Mouse (Mus musculus): ENCODE results near the gene Os9. TPM values are rescaled to one million over a fixed set of nuclear protein-coding genes. Genes with fewer than 3 reads are reported as not detected.

Os9 gene
- polyA plus RNA-seq, 1 experiment from 2014 or later: 110 TPM

DNA sequence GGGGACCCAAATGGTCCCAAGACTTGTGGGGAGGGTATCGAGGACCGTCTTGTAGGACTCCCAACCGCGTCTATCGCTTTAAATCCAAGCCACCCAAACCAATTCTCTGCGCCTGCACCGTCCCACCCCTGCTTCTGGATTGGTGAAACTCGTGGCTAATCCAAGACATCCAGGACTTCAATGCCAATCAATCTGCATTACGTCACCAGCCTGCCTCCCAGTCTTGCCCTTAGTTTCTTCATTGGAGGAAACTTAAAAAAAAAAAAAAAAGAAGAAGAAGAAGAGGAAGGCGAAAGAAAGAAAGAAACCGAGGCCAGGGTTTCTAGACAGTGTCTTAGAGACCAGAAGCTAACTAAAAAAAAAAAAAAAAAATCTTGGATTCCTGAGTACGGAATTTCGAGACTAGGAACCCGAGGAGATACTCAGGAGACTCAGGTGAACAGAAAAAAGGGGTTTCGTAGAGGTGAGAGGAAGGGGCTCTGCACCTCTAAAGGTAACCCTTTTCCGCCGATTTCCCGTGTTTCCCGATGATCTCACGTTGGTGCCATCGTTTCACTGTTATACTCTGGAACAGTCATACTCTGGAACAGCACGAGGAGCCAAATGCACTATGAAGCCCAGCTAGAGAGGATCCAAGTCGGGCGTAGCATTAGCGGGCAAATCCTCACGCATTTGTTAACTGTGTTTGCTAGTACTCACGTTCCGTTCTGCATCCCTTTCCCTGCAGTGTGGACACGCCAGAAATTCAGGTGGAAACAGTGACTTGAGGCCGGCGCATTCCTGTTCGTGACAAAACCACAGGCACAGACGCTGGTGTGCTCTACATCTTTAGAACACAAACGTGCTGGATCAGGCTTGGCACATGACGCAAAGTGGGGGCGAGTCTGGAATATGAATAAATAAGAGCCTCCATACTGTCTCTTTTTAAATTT, 50.5 kb downstream of the Os9 start, which contains the start of gene Tspan31:
Gene Tspan31, minus strand, starts transcription at position 75 of the 932 bp plus-strand sequence.
- WGBS: 1% methylated on average over 36 of the region's 36 CpGs
- Histone ChIP-seq H3K9me3 (ENCODE audit: low read length) (no peaks in the 10 kb centered on the region), H3K36me3 (ENCODE audit: insufficient read depth, low read length) (peaks cover 29% of the 10 kb centered on the region), H3K27me3 (ENCODE audit: insufficient read depth, low read length) (0 out of 2 replicates have a peak, but pooled peaks cover 7% of the 10 kb centered on the region), H3K4me3 (ENCODE audit: low read length) (peak within 1 kb of the TSS; percentile 75), H3K27ac (ENCODE audit: low read length) (peak within 1 kb of the TSS; percentile 96), H3K4me2 (replicated peaks; ENCODE audit: low read depth, low read length) (peak within 1 kb of the TSS; percentile 82), H3K4me1 (ENCODE audit: insufficient read depth, low read length) (peaks cover 23% of the 10 kb centered on the region), H3K9ac (replicated peaks; ENCODE audit: low read length) (peak within 1 kb of the TSS; percentile 82)
- peak; percentile 93 for ATAC-seq (ENCODE audit: low FRiP score, low TSS enrichment)

DNA sequence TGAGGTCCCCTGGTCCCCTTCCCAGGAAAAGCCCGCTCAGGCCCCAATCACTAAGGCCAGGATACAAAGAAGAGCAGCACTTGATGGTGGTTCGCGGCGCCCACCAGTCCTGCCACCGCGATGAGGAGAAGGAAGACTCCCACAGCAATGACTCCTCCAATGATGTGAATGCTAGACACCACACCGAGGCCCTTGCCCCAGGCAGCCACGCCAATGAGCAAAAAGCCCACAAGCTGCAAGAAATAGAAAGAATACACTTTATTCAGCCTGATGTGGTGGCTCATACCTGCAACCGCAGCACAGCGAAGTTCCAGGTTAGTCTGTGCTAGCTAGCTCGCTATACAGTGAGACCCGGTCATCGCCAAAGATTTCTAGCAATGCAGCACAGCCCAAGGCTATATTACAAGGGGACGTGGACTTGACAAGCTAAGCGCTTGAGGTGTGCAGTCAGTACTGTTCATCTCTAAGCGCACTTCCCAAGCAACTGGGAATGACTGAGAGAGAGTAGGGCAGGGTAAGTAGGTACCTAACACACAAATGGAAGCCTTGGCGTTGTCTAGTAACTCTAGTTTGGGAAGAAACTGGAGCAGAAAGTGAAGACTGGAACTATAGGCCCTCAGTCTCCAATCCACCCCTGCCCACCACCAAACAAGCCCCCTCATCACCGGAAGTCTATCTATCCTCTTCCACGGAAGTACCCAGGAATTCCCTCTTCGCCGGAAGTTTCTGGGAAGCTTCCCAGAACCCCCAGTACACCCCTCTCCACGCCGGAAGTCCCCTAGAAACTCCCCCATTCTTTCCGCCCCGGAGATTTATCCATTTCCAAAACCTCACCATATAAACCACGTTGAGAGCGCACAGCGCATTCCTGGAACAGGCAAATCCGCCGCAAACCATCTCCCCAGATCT, 51.4 kb downstream of the Os9 start:
- Histone ChIP-seq H3K9ac (replicated peaks; ENCODE audit: low read length) (peak overlapping the region; percentile 82), H3K4me1 (ENCODE audit: insufficient read depth, low read length) (peaks cover 30% of the 10 kb centered on the region)
- WGBS: 5% methylated on average over 30 of the region's 30 CpGs

DNA sequence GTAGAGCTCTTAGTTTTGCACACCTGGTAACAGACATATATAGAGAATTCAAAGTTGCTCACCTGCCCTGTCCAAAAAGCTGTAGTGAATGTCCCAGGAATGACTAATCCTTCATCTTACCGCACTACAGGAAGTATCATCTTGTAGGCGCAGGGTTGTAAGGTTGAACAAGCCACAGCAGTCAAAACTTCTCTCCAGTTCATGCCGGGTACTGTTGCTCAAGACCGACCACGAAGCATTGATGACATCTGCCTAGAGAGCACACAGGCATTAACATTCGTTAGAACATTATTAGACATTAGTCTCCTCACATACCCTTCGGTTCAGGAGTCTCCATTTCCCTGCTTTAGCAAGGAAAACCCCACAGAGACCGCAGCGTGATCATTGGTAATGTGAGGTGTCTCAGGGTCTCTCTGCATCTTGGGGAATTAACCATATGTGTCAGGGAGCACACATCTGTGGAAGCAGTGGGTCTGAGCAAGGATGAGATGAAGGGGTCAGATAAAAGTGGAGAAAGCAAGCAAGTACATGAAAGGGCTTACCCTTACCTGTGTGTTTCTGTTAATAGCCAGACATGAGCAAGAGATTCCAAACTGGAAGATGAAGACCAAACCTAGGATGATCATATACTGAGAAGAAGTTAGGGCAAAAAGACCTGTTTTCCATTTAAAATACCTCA, 52.4 kb downstream of the Os9 start:
- H3K27me3 ChIP-seq (ENCODE audit: insufficient read depth, low read length): no peaks in the 10 kb centered on the region
- H3K27ac ChIP-seq (ENCODE audit: low read length): peak overlapping the region; percentile 96; the same call in 1 of the 2 replicates
- peak overlapping the region; percentile 82 for H3K4me2 ChIP-seq (replicated peaks; ENCODE audit: low read depth, low read length)
- WGBS: 72% methylated on average over 9 of the region's 9 CpGs
- H3K9me3 ChIP-seq (ENCODE audit: low read length): no peaks in the 10 kb centered on the region
- H3K4me1 ChIP-seq (ENCODE audit: insufficient read depth, low read length): peaks cover 30% of the 10 kb centered on the region
- ATAC-seq (ENCODE audit: low FRiP score, low TSS enrichment): no peak
- peak overlapping the region; percentile 75 for H3K4me3 ChIP-seq (ENCODE audit: low read length)
- peaks cover 37% of the 10 kb centered on the region for H3K36me3 ChIP-seq (ENCODE audit: insufficient read depth, low read length)
- peak overlapping the region; percentile 82 for H3K9ac ChIP-seq (replicated peaks; ENCODE audit: low read length)

More for the DNA sequence above, 51.4 kb downstream of the Os9 start:
- no peaks in the 10 kb centered on the region for H3K9me3 ChIP-seq (ENCODE audit: low read length)
- peak overlapping the region; percentile 96 for H3K27ac ChIP-seq (ENCODE audit: low read length)
- peaks cover 37% of the 10 kb centered on the region for H3K36me3 ChIP-seq (ENCODE audit: insufficient read depth, low read length)
- peak overlapping the region; percentile 75 for H3K4me3 ChIP-seq (ENCODE audit: low read length)
- peak; percentile 64 for ATAC-seq (ENCODE audit: low FRiP score, low TSS enrichment)
- H3K4me2 ChIP-seq (replicated peaks; ENCODE audit: low read depth, low read length): peak overlapping the region; percentile 82
- H3K27me3 ChIP-seq (ENCODE audit: insufficient read depth, low read length): no peaks in the 10 kb centered on the region

DNA sequence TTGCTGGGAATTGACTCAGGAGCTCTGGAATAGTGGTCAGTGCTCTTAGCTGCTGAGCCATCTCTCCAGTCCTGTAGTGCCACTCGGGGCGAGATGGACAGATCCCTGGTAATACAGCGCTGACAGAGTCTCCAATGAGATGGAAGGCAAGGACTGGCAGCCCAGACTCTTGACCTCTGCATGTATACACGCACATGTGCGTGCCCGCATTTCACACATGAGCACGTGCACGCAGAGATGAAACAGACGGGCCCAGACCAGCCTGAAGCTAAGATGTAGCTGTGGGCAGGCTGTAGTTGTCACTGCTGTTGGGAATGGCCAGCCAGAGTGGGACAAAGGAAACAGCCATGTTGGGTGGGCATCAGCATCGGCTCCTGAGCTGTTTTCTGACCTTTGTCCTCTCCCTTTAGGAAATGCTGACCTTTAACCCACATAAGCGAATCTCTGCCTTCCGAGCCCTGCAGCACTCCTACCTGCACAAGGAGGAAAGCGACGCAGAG, 54.4 kb downstream of the Os9 start:
- no peaks in the 10 kb centered on the region for H3K9me3 ChIP-seq (ENCODE audit: low read length)
- no peak overlapping the region for H3K27ac ChIP-seq (ENCODE audit: low read length)
- H3K4me3 ChIP-seq (ENCODE audit: low read length): no peak overlapping the region
- peaks cover 37% of the 10 kb centered on the region for H3K4me1 ChIP-seq (ENCODE audit: insufficient read depth, low read length)
- H3K27me3 ChIP-seq (ENCODE audit: insufficient read depth, low read length): no peaks in the 10 kb centered on the region; the same call in 1 of the 2 replicates
- H3K9ac ChIP-seq (replicated peaks; ENCODE audit: low read length): no peak overlapping the region
- WGBS: 90% methylated on average over 14 of the region's 14 CpGs
- H3K4me2 ChIP-seq (replicated peaks; ENCODE audit: low read depth, low read length): no peak overlapping the region
- peaks cover 37% of the 10 kb centered on the region for H3K36me3 ChIP-seq (ENCODE audit: insufficient read depth, low read length)
- ATAC-seq (ENCODE audit: low FRiP score, low TSS enrichment): no peak

DNA sequence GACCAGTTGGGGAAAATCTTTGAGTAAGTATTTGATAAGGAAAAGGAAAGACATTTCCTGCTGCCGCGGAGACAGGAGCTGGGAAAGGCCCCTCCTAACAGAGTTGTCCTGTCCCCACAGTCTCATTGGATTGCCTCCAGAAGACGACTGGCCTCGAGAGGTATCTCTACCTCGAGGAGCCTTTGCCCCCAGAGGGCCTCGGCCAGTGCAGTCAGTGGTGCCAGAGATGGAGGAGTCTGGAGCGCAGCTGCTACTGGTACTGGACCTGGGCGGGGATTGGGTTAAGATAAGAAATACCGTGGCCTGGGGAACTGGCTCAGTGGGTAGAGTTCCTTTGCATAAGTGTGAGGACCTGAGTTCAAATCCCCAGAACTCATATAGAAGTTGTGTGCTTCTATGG, 55.0 kb downstream of the Os9 start:
- no peaks in the 10 kb centered on the region for H3K9me3 ChIP-seq (ENCODE audit: low read length)
- H3K4me1 ChIP-seq (ENCODE audit: insufficient read depth, low read length): peaks cover 33% of the 10 kb centered on the region
- 89% methylated on average over 9 of the region's 9 CpGs for WGBS
- no peak for ATAC-seq (ENCODE audit: low FRiP score, low TSS enrichment)
- H3K27me3 ChIP-seq (ENCODE audit: insufficient read depth, low read length): no peaks in the 10 kb centered on the region; the same call in 1 of the 2 replicates
- H3K9ac ChIP-seq (replicated peaks; ENCODE audit: low read length): no peak overlapping the region
- peaks cover 37% of the 10 kb centered on the region for H3K36me3 ChIP-seq (ENCODE audit: insufficient read depth, low read length)
- no peak overlapping the region for H3K27ac ChIP-seq (ENCODE audit: low read length)
- H3K4me3 ChIP-seq (ENCODE audit: low read length): no peak overlapping the region
- H3K4me2 ChIP-seq (replicated peaks; ENCODE audit: low read depth, low read length): no peak overlapping the region

DNA sequence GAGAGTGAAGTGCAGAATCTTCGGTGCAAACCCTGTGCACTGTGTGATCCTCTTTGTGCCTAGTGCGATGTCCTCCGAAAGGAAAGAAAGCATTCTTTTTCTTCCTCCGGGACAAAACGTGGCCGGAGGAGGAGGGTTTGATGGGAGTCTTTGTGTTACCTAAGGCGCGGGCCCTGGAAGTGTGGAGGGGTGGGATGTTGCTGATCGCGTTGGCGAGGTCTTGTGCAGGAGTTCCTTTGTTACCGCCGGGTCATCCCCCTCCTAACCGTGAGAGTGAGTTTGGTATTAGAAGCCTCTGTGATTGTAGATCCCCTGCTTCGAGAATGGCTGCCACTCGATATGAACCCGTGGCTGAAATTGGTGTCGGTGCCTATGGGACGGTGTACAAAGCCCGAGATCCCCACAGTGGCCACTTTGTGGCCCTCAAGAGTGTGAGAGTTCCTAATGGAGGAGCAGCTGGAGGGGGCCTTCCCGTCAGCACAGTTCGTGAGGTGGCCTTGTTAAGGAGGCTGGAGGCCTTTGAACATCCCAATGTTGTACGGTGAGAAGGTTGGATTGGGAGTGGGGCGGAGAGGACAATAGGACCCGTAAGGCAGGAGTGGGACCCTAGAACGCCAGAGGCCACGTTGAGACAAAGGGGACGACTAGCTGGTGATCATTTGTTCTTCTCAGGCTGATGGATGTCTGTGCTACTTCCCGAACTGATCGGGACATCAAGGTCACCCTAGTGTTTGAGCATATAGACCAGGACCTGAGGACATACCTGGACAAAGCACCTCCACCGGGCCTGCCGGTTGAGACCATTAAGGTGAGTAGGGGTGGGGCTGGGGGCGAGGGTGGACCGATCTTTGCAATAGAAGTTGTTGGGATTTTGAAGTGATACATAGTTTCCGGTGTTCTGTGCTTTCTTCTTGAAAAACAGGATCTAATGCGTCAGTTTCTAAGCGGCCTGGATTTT, 56.7 kb downstream of the Os9 start:
- H3K4me1 ChIP-seq (ENCODE audit: insufficient read depth, low read length): peaks cover 34% of the 10 kb centered on the region
- H3K4me3 ChIP-seq (ENCODE audit: low read length): peak overlapping the region; percentile 78
- peaks cover 37% of the 10 kb centered on the region for H3K36me3 ChIP-seq (ENCODE audit: insufficient read depth, low read length)
- no peaks in the 10 kb centered on the region for H3K9me3 ChIP-seq (ENCODE audit: low read length)
- ATAC-seq (ENCODE audit: low FRiP score, low TSS enrichment): no peak; the same call in 1 of the 2 replicates
- peaks cover 7% of the 10 kb centered on the region; the same call in 1 of the 2 replicates for H3K27me3 ChIP-seq (ENCODE audit: insufficient read depth, low read length)
- 10% methylated on average over 37 of the region's 37 CpGs for WGBS
- peak overlapping the region; percentile 83 for H3K27ac ChIP-seq (ENCODE audit: low read length)
- H3K4me2 ChIP-seq (replicated peaks; ENCODE audit: low read depth, low read length): peak overlapping the region; percentile 72
- H3K9ac ChIP-seq (replicated peaks; ENCODE audit: low read length): peak overlapping the region; percentile 96

DNA sequence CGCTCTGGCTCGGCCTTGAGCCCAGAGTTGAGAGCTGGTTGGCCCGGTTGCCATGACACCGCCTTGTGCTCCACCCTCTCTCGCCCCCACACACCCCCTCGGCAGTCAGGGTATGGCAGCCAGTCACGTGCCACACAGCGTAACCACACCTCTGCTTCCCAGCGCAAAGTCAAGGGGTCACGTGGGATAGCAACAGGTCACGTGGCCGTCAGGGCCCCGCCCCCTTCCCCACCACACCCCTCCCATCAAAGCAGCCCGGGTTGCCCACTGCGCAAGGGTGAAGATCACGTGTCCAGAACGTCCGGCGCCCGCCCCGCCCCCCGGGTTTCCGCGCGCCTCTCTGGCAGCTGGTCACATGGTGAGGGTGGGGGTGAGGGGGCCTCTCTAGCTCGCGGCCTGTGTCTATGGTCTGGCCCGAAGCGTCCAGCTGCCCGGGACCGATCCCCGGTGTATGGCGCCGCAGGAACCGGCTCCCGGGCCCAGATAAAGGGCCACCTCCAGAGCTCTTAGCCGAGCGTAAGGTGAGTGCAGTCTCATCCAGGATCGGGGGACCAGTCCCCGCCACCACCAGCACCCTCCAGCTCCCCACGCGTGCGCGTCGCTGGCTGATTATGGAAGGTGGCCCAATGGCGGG, 57.6 kb downstream of the Os9 start, which contains the start of gene Cdk4:
Gene Cdk4, plus strand, starts transcription at position 296 of the 634 bp plus-strand sequence.
- no peaks in the 10 kb centered on the region for H3K9me3 ChIP-seq (ENCODE audit: low read length)
- H3K4me2 ChIP-seq (replicated peaks; ENCODE audit: low read depth, low read length): peak within 1 kb of the TSS; percentile 72
- peak within 1 kb of the TSS; percentile 96 for H3K9ac ChIP-seq (replicated peaks; ENCODE audit: low read length)
- ATAC-seq (ENCODE audit: low FRiP score, low TSS enrichment): peak; percentile 92
- peak within 1 kb of the TSS; percentile 83 for H3K27ac ChIP-seq (ENCODE audit: low read length)
- WGBS: under 1% methylated on average over 45 of the region's 46 CpGs
- H3K4me3 ChIP-seq (ENCODE audit: low read length): peak within 1 kb of the TSS; percentile 78
- peaks cover 10% of the 10 kb centered on the region; the same call in 1 of the 2 replicates for H3K27me3 ChIP-seq (ENCODE audit: insufficient read depth, low read length)
- H3K4me1 ChIP-seq (ENCODE audit: insufficient read depth, low read length): peaks cover 34% of the 10 kb centered on the region
- peaks cover 36% of the 10 kb centered on the region for H3K36me3 ChIP-seq (ENCODE audit: insufficient read depth, low read length)

DNA sequence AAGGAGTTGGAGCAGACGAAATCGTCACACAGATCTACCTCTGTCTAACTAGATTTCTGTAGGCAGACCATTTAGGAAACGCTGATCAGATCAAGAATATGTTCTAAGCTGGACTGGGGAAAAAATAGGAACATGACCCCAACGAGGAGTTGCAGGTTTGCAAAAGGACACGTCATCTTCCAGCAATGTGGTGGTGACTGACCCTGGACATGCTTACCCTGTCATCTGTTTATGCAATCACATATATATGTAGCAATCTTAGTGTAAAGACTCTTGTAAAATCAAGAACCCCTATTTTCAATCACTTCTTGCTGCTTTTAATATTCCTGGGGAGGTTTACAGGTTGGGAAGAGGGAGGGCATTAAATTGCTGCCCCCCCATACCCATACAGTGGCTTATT, 58.4 kb downstream of the Os9 start:
- H3K27ac ChIP-seq (ENCODE audit: low read length): no peak overlapping the region
- H3K27me3 ChIP-seq (ENCODE audit: insufficient read depth, low read length): peaks cover 11% of the 10 kb centered on the region; the same call in 1 of the 2 replicates
- H3K36me3 ChIP-seq (ENCODE audit: insufficient read depth, low read length): peaks cover 29% of the 10 kb centered on the region
- no peaks in the 10 kb centered on the region for H3K9me3 ChIP-seq (ENCODE audit: low read length)
- peaks cover 29% of the 10 kb centered on the region for H3K4me1 ChIP-seq (ENCODE audit: insufficient read depth, low read length)
- ATAC-seq (ENCODE audit: low FRiP score, low TSS enrichment): no peak
- H3K4me3 ChIP-seq (ENCODE audit: low read length): no peak overlapping the region
- 74% methylated on average over 5 of the region's 5 CpGs for WGBS
- no peak overlapping the region for H3K9ac ChIP-seq (replicated peaks; ENCODE audit: low read length)
- H3K4me2 ChIP-seq (replicated peaks; ENCODE audit: low read depth, low read length): no peak overlapping the region

Measured in kidney, embryonic 16.5 days (tissue).